Mouse (Mus musculus) olfactory bulb, adult 2 months (tissue): ENCODE measurements at regions not wholly inside any gene's neighbourhood (a gene's known extent, or its start where the extent isn't known, plus 50 kb on each side); places are given as distances from the start of the nearest gene placed in this dataset.
"Not testable (repeated sequence)": the region's sequence is repeated elsewhere in the genome, so short reads cannot be mapped to it uniquely, and the experiment has no call there.

Experiments used
- H3K27ac ChIP-seq: fragments of 200-500 bp; 2 replicates; pipeline ENCODE4 v1.5.1; 2012; ENCODE audit warnings: low read depth, low read length; ENCODE audit not compliant: insufficient read depth
- H3K4me1 ChIP-seq: fragments of 200-500 bp; 2 replicates; pipeline ENCODE4 v1.6.1; 2012; ENCODE audit warnings: low read length; ENCODE audit not compliant: control insufficient read depth, insufficient read depth
- H3K4me3 ChIP-seq: fragments of 200-500 bp; 2 replicates; pipeline ENCODE4 v1.5.1; 2012; ENCODE audit warnings: mild to moderate bottlenecking, low read depth, low read length, moderate library complexity; ENCODE audit not compliant: insufficient read depth
- CTCF ChIP-seq: fragments of 200-500 bp; IDR thresholded peaks from 2 replicates; pipeline ENCODE4 v1.5.1; 2012; ENCODE audit warnings: low read depth, mild to moderate bottlenecking, low read length, moderate library complexity; ENCODE audit not compliant: insufficient read depth
- POLR2A ChIP-seq: fragments of 200-500 bp; IDR thresholded peaks from 2 replicates; pipeline ENCODE4 v1.6.1; 2012; ENCODE audit warnings: mild to moderate bottlenecking, low read depth, low read length, moderate library complexity; ENCODE audit not compliant: insufficient read depth
- WGBS: fragments of 180-500 bp; shearing (Covaris S2); methylation state at CpG from one replicate; pipeline ENCODE4 v1.1.7; 2018; 5-methylcytosine and 5-hydroxymethylcytosine counted together

DNA sequence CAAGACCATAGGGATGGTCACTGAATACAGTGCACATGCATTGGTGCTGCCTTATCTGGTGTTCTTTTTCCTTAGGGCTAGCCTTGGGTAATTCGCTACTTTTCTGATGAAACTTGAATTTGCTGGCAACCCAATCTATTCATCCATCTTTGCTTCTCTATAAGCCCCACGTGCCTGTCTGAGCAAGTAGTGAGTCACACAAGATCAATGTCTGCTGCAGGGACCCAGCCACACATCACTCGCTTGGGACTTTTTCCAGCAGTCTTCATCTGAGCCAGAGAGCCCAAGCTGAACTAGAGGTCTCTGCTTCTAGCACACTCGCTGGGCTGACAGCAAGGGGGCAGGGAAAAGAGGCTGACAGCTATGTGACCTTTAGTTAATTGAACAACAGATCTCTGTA, 464.3 kb upstream of the Nmur2 start:
- TF ChIP-seq POLR2A (no peak), CTCF (no peak)
- Histone ChIP-seq H3K4me1 (no peaks in the 10 kb centered on the region), H3K27ac (no peak overlapping the region), H3K4me3 (no peak overlapping the region)
- 67% methylated on average over 4 of the region's 4 CpGs for WGBS

DNA sequence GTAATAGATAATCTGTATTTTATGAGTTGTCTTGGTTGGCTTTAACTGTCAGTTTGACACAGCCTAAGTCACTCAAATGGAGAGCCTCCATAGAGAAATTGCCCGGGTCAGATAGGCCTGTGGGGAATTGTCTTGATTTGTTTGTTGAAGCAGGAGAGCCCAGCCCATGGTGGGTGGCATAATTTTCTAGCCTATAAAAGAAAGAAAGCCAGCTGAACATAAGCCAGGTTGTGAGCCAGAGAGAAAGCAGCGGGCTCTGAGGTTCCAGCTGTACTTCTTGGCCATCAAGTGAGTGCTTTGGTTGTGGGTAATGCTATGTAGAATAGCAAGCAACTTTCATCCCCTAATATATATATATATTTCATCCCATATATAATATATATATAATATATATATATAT, 474.1 kb upstream of the Nmur2 start:
- 71% methylated on average over 2 of the region's 2 CpGs for WGBS
- no peak for TF ChIP-seq CTCF
- TF ChIP-seq POLR2A: no peak
- no peaks in the 10 kb centered on the region for H3K4me1 ChIP-seq
- H3K27ac ChIP-seq: no peak overlapping the region
- no peak overlapping the region for H3K4me3 ChIP-seq

DNA sequence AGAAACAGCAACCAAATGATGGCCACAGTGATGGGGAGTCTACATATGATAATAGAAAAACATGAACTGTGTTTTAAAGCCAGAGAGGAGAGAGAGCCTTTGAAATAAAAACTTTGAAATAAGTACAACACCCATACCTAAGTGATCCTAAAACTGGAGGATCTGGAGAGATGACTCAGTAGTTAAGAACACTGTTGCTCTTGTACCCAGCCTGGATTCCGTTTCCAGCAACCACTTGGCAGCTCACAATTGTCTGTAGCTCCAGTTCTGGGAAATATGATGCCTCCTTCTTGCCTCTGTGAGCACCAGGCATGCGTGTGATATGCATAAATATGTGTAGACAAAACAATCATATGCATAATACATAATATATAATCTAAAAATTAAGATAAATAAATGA, 477.7 kb upstream of the Nmur2 start:
- no peak for TF ChIP-seq POLR2A
- TF ChIP-seq CTCF: no peak
- WGBS: 62% methylated on average over 2 of the region's 2 CpGs
- H3K27ac ChIP-seq: no peak overlapping the region
- no peaks in the 10 kb centered on the region for H3K4me1 ChIP-seq
- H3K4me3 ChIP-seq: no peak overlapping the region

DNA sequence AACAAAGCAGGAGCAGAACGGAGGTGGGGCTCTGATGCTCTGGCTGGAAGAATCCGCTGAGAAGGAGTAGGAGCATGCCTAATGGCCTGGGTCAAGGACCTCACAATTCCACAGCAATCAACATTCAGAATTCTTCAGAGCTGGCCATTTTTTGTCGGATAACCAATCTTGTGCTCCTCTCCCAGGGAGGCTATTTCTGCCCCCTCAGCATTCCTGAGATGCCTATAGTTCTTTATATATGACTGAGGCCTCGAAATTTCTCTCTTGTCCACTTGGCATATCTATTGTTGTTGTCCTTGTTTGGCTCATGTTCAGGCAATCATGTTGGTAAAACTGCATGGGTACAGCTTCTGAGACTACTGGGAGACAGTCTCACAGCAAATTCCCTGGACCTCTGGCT, 460.5 kb upstream of the Gria1 start:
- 83% methylated on average over 4 of the region's 4 CpGs for WGBS

DNA sequence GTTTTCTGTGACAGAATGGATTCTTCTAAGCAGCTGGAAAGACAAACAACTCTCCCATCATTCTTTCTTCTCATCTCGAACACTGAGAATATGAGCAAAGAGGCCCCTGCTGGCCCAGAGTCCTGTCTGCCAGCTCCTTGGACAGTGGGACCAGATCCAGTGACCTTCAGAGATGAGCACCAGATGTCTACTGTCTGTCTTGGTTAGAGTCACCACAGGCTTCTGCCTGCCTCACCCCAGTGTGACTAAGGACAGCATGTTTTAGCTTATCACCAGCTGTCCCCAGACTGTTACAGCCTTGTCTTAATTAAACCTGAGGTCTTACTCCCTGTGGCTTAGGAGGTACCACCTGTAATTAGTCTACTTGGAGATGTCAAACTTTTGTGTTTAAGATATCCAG, 454.9 kb upstream of the Gria1 start:
- no peak overlapping the region for H3K4me3 ChIP-seq
- H3K27ac ChIP-seq: no peak overlapping the region
- no peak for TF ChIP-seq POLR2A
- TF ChIP-seq CTCF: no peak
- WGBS: 78% methylated on average over 1 of the region's 1 CpGs
- H3K4me1 ChIP-seq: no peaks in the 10 kb centered on the region

More for the DNA sequence above, 460.5 kb upstream of the Gria1 start:
- TF ChIP-seq CTCF: no peak
- no peak for TF ChIP-seq POLR2A
- H3K4me1 ChIP-seq: no peaks in the 10 kb centered on the region
- H3K4me3 ChIP-seq: no peak overlapping the region
- no peak overlapping the region for H3K27ac ChIP-seq

DNA sequence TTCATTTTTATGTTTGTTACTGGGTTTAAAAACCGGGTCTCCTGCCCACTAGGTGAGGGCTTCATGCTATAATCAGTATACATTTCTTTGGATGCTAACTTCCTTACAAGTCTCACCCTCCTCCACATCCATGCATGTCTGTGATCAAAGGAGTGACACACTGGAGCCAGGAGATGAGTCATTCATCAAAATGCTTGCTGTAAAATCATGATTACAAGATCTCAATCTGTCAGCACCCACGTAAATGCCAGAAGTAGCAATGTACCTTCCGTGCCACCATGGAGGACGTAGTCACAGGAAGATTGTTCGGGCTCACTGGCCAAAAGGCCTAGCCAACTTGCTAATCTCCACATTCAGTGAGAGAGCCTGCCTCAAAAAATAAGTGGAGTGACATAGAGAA, 431.2 kb upstream of the Gria1 start:
- 87% methylated on average over 5 of the region's 5 CpGs for WGBS
- H3K27ac ChIP-seq: no peak overlapping the region
- no peaks in the 10 kb centered on the region for H3K4me1 ChIP-seq
- TF ChIP-seq CTCF (no peak), POLR2A (no peak)
- H3K4me3 ChIP-seq: no peak overlapping the region

DNA sequence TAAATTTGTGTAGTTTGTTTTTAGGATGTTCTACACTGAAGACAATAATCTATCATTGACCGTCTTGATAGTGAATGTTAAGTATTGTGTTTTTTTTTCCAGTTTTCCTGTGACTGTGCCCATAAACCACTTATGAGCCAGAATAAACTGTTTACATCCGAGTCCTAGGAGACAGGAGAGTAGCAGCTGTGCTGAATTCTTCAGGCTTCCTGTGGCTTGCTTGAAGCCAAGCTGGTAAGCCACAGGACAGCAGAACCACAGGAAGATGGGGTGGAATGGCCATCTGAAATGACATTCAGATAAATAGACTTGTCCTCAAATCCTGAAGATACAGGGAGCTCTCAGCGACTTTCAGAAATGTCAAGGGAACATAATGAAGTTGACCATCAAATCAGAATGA, 428.1 kb upstream of the Gria1 start:
- H3K4me1 ChIP-seq: no peaks in the 10 kb centered on the region
- H3K4me3 ChIP-seq: no peak overlapping the region
- TF ChIP-seq POLR2A (no peak), CTCF (no peak)
- WGBS: 79% methylated on average over 3 of the region's 3 CpGs
- H3K27ac ChIP-seq: no peak overlapping the region

DNA sequence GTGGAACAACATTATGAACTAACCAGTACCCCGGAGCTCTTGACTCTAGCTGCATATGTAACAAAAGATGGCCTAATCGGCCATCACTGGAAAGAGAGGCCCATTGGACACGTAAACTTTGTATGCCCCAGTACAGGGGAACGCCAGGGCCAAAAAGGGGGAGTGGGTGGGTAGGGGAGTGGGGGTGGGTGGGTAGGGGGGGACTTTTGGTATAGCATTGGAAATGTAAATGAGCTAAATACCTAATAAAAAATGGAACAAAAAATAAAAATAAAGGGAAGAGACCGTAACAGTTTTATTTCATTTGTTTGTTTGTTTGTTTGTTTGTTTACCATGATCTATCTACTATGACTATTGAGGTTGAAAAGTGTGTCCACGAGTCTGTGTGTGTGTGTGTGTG, 417.8 kb upstream of the Gria1 start:
- not testable (repeated sequence) for H3K27ac ChIP-seq, H3K4me3 ChIP-seq, H3K4me1 ChIP-seq
- WGBS: 93% methylated on average over 4 of the region's 6 CpGs

DNA sequence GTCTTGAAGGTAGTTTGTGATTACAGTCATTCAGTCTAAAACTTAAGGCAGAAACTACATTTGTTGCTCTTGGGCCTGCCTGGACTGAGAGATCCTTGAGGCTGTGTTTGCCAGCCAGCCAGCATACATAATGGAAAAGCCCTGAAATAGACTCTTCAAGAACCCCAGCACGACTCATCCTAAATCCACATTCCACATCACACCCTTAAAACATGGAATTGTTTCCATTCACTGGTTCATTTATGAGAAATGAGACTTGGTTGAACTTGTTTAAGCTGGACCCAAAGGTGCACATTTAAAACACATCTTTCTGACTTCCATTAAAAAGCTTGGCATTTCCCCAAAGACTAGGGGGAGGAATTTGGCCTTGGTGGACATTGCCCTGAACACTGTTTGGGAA, 407.4 kb upstream of the Gria1 start:
- H3K4me3 ChIP-seq: no peak overlapping the region
- 60% methylated on average over 1 of the region's 1 CpGs for WGBS
- no peak for TF ChIP-seq CTCF
- no peak for TF ChIP-seq POLR2A
- H3K4me1 ChIP-seq: no peaks in the 10 kb centered on the region
- no peak overlapping the region for H3K27ac ChIP-seq

DNA sequence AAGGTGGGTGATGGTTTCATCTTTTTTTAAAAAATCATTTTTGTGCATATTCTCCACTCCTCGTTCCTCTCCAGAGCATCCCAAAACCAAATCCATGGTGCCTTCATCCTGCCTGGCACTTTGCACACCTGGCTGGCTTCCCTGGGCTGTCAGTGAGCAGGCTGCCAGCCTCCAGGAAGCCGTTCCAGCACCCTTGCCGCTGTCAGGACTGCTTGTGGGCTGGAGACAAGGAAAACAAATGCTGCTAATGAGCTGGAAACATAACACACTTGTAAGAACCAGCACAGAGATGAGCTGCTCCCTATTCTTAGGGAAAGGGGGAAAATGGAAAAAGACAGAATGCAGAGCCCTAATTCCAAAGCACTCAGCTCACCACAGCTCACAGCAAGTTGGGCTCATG, 383.5 kb upstream of the Gria1 start:
- WGBS: 31% methylated on average over 3 of the region's 3 CpGs
- no peak overlapping the region for H3K4me3 ChIP-seq
- peaks cover 5% of the 10 kb centered on the region for H3K4me1 ChIP-seq
- TF ChIP-seq CTCF (no peak), POLR2A (no peak)
- H3K27ac ChIP-seq: peak overlapping the region; percentile 30

DNA sequence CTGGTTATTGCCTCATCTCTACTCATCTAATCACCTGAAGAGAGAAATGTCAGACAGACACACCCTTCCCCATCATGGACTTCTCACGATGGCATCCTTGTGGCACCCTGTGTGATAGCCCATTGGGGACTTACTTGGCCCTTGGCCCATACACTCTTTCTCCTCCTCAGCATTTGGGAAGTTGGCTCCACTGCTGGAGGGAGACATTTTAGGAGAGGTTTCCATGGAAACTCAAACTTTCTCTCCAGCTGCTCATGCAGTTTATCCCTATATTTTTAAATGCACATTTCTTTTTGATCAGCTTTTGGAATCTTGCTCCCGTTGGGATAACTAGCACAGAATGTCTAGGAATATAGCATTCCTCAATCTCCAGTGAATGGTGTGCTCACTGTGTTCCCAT, 377.7 kb upstream of the Gria1 start:
- H3K4me1 ChIP-seq: no peaks in the 10 kb centered on the region
- TF ChIP-seq POLR2A (no peak), CTCF (no peak)
- no peak overlapping the region for H3K27ac ChIP-seq
- no peak overlapping the region for H3K4me3 ChIP-seq
- 50% methylated on average over 2 of the region's 2 CpGs for WGBS
